Mouse (Mus musculus): ENCODE results near the gene Ppp1r37. TPM values are rescaled to one million over a fixed set of nuclear protein-coding genes. Genes with fewer than 3 reads are reported as not detected.

Ppp1r37 gene
- total RNA-seq, 1 experiment from 2014 or later, result 14.9 TPM

DNA sequence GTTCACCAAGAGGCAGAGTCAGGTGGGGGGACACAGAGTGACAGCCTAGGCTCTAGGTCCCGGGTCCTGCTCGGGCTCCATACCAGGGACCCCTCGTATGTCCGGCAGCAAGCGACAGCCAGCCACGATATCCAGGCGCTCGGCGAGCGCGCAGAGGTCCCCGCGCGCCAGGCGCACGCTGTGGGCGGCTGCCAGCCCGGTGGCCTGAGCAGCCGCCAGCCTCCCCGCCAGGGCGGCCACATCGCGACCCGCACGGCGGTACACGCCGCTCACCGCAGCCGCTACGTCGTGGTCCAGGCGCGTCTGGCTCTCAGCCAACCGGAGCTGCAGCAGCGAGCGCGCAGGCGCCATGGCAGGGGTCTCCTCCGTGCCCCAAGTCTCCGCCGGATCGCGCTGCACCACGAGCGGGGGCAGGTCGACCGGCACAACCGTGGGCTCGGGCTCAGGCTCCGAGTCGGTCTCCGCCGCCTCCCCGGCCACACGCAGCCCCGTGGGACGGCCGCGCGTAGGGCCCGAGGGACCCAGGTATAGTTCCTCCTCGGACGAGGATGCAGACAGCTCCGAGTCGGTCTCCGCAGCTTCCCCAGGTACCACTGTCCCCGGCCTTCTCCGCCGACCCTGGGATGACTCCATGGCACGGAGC is 55.8 kb downstream of the Ppp1r37 start:
- no peak for ATAC-seq (replicated peaks; ENCODE audit: low read depth, poor library complexity, severe bottlenecking)

DNA sequence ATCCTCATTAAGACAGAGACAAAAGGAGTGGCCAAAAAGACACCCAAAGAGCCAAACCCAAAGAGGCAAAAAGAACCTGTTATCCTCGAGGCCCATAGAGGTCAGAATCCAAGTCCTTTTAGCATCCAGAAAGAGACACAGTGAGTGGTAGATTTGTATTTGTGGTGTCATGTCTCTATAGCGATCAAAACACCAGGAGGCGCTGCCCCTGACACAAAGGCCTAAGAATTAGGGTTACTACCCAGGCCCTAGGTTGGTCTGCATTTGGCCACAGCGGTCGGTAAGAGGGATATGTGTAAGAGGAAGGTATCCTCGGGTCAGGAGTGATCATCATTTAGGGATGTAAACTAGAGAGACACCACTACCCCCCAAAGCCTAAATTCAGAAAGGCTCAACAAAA is 56.5 kb downstream of the Ppp1r37 start:
- ATAC-seq (replicated peaks; ENCODE audit: low read depth, poor library complexity, severe bottlenecking), result peak; percentile 28; the same call in 1 of the 2 replicates

DNA sequence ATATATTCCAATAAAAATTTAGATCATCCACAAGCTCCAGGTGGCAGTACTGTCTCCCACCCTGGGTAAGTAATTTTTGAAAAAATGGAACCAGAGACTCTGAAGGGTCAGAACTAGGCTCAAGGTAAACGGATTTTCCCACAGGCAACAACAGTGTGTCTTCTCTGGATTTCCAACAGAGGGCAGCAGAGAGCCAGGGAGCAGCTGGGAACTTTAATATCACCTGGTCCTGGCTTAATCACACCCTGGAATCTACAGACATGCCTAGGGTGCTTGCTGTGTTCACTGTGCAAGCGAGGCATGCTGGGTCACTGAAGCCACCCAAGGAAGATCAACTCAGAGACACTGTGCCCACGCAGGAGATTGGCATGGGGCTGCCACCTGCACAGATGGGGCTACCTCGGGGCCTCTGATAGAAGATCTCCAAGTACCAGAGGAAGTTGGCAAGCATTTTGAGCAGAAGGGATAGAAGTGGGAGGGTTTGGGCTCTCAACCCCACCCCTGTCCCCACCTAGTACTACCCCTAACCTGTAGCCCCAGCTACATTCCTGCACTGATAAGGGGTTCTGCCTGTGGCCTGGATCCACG is 59.3 kb downstream of the Ppp1r37 start:
- ATAC-seq (replicated peaks; ENCODE audit: low read depth, poor library complexity, severe bottlenecking), result no peak

DNA sequence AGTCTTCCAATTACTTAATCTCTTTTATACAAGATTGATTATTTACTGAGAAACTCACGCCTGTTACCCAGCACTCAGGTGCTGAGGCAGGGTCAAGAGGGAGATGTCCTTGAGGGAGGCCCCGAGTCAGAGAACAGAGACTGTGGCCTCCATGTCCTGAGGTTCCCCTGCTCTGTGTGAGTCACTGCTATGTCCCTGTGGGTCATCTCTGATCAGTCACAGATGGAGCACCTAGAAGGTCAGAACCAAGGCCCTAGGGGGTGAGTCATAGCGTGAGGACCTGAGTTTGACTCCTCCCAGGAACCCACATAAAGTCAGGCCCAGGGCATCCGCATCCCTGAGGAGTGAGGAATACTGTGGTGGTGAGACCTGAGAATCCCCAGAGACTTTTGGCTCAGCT is 61.2 kb downstream of the Ppp1r37 start:
- no peak for ATAC-seq (replicated peaks; ENCODE audit: low read depth, poor library complexity, severe bottlenecking)

DNA sequence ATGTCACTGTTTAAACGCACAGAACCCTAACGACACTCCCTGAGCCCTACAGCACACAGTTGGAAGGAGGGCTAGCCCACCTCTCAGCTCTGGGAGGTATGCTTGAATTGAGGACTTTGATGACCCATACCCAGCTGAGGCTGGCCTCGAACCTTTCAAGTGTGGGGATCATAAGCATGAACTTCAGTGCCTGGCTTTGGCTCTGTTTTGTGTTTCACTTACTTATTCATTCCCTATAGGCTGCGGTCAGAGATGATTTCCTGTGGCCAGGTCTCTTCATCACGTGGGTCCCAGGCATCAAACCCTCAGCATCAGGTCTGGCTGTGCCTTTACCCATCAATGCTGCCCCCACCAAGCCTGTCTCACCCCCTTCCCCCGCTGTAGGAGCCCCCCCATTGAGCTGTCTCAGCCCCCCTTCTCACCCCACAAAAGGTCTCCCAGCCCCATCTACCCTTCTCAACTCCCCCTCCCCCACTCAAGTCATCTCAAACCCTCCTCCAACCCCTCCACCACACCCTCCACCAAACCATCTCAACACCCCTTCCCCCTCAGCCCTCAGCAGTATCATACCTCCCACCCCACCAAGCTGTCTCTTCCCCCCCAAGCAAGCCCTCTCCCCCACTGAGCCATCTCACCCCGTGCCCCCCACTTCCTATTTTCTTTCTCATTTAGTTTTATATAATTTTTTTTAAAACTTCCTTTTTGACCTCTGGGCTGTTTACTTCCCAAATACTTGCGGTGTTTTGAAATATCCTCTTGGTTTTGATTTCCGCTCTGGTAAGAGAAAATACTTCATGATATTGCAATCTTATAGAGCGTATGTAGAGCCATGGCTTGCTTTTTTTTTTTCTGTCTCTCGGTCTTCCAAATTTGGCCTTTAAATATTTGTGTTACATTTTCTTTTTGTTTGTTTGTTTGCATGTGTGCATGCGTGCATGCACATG is 62.2 kb downstream of the Ppp1r37 start:
- peak; percentile 54 for ATAC-seq (replicated peaks; ENCODE audit: low read depth, poor library complexity, severe bottlenecking)

DNA sequence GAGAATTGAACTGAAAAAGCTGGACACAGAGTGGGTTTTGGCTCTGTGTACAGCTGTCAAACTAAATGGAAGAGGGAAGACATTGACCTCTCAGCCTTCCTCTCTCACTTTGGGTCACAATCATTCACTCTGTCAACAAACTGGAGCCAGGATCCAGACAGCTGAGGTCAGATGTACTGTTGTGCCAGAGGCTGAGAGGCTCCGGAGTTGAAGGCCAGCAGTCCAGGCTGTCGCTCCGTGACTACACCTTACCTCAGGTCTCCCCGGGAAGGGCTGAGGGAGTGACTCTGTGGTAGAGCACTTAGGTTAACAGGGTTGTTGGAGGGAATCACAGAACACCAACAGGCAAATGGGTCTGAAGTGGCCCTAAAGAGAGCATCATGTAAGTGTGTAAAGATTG is 64.5 kb downstream of the Ppp1r37 start:
- ATAC-seq (replicated peaks; ENCODE audit: low read depth, poor library complexity, severe bottlenecking), result no peak

DNA sequence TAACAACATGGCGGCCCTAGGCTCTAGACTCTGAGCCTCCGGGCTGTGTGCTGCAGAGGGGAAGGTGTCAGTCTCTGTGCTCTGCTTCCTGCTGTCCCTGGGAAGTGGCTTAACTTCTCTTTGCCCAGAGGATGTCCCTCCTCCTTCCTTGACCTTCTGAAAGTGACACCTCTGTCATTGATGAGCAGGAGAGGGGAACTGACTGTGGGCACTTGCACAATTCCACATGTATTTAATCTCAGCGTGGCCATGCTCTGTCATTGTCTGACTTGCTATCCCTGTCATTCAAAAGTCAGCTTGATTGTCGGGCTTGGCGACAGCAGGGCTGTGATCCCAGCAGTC is 66.7 kb downstream of the Ppp1r37 start:
- ATAC-seq (replicated peaks; ENCODE audit: low read depth, poor library complexity, severe bottlenecking), result no peak

DNA sequence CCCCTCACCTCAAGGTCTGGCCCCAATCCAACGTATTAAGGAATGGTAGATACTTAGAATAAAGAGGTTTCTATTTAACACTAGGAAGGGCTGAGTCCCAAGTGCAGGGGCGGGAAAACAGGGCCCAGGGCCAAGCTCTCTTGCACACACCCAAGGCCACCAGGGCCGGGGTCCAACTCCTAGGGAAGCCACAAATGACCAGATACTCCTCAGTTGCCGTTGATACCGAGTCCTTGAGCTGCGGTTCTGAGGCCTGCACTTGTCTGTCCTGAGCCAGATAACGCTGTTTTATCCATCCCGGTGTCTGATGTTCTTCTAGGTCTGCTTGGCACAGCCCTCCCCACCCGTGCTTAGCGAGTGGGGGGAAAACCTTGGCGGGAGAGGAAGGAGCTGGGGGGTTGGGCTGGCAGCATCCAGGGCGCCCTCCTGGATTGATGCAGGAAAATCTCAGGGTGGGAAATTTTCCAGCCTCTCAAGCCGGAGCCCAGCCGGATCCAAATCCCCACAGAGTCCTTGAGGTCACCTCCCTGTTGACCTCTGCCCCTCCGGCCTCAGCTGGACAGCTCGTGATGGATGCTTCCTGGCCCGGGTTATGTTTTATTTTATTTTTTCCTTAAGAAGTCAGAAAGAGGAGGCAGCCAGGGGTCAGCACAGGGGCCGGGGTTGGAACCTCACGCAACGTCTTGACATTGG is 67.2 kb downstream of the Ppp1r37 start:
- no peak for ATAC-seq (replicated peaks; ENCODE audit: low read depth, poor library complexity, severe bottlenecking)

DNA sequence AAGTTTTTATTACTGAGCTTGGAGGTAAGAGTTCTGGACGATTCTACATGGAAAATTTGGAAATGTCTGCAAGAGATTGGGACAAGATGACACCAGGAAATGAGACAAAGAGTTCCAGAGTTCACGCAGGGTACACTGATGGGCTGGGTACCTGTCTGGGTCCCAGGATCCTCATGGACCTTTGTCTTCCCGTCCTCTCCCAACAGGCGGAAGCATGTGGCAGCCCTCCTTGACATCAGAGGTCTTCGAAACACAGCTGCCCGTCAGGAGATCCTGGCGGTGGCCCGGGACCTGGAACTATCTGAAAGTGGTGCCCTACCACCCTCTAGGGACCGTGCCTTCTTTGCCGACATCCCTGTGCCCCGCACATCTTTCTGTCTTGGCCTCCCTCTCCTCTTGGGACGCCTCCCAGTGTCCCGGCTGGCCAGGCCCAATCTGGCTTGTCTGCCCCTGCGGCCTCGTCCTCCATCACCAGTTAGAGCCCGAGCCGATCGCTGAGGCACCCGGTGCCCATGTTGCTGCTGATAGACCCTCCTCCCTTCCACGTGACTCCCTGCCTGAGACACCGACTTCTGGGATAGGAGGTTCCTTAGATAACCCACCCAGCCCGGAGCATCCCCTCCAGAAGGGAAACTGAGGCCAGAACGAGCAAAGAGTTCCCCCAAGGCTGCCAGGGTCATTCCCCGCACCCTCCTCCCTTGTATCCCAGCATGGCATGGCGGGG is 68.0 kb downstream of the Ppp1r37 start:
- ATAC-seq (replicated peaks; ENCODE audit: low read depth, poor library complexity, severe bottlenecking), result no peak

DNA sequence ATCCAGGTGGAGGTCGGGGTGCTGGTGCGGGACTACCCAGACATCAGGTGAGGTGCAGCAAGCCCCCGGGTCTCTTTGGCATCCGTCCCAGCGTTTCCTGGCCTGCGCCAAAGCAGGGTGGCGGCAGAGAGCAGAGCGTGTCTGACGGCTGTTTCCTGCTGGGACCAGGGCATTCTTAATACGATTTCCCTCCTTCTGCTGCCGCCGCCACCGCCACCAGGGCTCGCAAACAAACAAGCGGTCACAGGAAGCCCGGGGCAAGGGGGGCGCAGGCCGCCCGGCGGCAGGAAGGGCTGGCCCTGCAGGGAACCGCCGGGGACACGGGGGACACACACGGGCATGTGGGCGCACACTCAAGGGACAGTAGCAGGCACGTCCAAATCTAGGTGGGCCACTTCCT is 71.1 kb downstream of the Ppp1r37 start:
- ATAC-seq (replicated peaks; ENCODE audit: low read depth, poor library complexity, severe bottlenecking), result peak; percentile 83

DNA sequence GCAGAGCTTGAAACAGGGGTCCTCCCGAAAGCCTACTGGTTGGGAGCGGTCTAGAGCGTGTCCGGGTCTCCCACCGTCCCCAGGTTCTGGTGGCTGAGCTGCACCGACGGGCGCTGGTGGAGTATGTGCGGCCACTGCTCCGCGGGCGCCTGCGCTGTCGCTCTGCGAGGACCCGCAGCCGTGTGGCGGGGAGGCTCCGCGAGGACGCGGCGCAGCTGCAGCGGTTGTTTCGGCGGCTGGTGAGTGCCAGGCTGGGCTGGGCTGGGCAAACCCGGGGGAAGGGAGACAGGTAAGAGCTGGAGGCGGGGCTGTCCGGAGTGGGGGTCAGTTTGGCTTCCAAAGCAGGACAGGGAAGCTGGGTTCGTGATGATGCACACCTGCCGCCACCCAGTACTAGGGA is 73.4 kb downstream of the Ppp1r37 start:
- no peak for ATAC-seq (replicated peaks; ENCODE audit: low read depth, poor library complexity, severe bottlenecking)

DNA sequence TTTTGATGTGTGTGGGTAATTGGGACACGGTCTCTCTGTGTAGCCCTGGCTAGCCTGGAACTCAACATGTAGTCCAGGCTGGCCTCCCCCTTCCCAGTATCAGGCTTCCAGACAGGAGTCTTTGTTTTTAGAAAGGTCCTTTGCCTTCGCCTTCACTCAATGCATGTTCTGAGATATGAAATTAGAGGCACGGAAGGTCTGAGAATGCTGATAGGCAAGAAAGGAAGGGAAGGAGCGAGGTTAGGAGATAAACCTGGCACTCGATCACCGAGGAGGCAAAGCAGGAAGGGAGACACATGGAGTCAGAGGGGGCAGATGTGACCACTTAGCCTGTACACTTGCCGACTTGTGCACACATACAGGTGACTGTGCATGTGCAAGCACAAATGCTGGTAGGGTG is 76.3 kb downstream of the Ppp1r37 start:
- no peak for ATAC-seq (replicated peaks; ENCODE audit: low read depth, poor library complexity, severe bottlenecking)

DNA sequence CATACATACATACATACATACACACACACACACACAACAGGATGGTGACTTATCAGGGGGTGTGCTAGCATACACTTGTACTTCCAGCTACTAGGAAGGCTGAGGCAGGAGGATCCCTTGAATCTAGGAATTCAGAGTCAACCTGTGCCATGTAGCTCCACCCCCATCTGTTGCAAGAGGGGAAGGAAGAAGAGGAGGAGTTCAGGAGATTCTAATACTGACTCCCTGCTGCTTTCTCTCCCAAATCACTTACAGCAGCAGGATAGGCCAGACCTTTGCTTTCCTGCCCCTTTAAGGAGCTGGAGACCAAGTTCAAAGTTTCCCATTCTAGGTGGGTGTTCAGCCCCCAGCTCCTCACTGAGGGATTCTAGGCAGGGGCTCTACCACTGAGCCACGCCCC is 77.4 kb downstream of the Ppp1r37 start:
- no peak for ATAC-seq (replicated peaks; ENCODE audit: low read depth, poor library complexity, severe bottlenecking)

DNA sequence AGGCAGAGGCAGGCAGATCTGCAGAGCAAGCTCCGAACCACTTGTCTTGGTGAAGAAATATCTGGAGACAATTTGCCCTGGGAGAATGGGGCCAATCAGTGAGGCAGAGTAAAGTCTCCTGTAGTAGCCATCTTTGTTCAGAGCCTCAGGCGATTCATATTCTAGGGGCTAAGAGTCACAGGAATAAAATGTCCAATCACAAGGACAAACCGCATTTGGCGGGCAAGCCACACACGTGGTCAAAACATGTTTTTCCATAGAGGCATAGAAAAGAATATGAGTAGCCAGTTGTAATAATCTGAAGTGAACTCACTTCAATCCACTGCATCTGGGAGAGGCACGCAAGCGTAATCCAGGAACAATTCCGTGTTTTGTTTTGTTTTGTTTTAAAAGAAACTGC is 79.6 kb downstream of the Ppp1r37 start:
- ATAC-seq (replicated peaks; ENCODE audit: low read depth, poor library complexity, severe bottlenecking), result no peak

Other genes with a start within 250 kb of the Ppp1r37 start
- 17.1 and 18.9 TPM in 2 replicates for gene Ercc1, start 218.3 kb downstream of the Ppp1r37 start, total RNA-seq (2017)
- 23.2 and 27.6 TPM in 2 replicates for gene Cd3eap, start 203.6 kb downstream of the Ppp1r37 start, total RNA-seq (2017)
- gene Ppp1r13l, start 203.3 kb downstream of the Ppp1r37 start, total RNA-seq (2017), result 0.82 and 0.96 TPM in 2 replicates
- gene Ercc2, start 181.1 kb downstream of the Ppp1r37 start, total RNA-seq (2017), result 25.8 and 30.3 TPM in 2 replicates
- gene Klc3, start 159.0 kb downstream of the Ppp1r37 start, total RNA-seq (2017), result not detected in 2 replicates
- 1.5 and 3.6 TPM in 2 replicates for gene Ckm, start 158.3 kb downstream of the Ppp1r37 start, total RNA-seq (2017)
- gene Mark4, start 104.3 kb downstream of the Ppp1r37 start, total RNA-seq (2017), result 4.6 and 7.7 TPM in 2 replicates
- 3.1 and 4.2 TPM in 2 replicates for gene Exoc3l2, start 99.7 kb downstream of the Ppp1r37 start, total RNA-seq (2017)
- 2.6 and 2.8 TPM in 2 replicates for gene Bloc1s3, start 54.7 kb downstream of the Ppp1r37 start, total RNA-seq (2017)
- gene Trappc6a, start 54.7 kb downstream of the Ppp1r37 start, total RNA-seq (2017), result 33.6 and 43.7 TPM in 2 replicates
- 0.27 and 0.68 TPM in 2 replicates for gene Nkpd1, start 45.2 kb downstream of the Ppp1r37 start, total RNA-seq (2017)
- gene Zfp296, start 14.2 kb upstream of the Ppp1r37 start, total RNA-seq (2017), result 2.6 and 6.3 TPM in 2 replicates
- gene Gemin7, start 14.5 kb upstream of the Ppp1r37 start, total RNA-seq (2017), result 41.0 and 56.4 TPM in 2 replicates
- 27.3 and 33.4 TPM in 2 replicates for gene Clasrp, start 41.4 kb upstream of the Ppp1r37 start, total RNA-seq (2017)
- gene Relb, start 66.4 kb upstream of the Ppp1r37 start, total RNA-seq (2017), result 2.8 and 3.1 TPM in 2 replicates
- 28.0 and 29.1 TPM in 2 replicates for gene Clptm1, start 102.0 kb upstream of the Ppp1r37 start, total RNA-seq (2017)
- not detected in 2 replicates for gene Apoc2, start 114.9 kb upstream of the Ppp1r37 start, total RNA-seq (2017)
- not detected in 2 replicates for gene Gm44805, start 118.3 kb upstream of the Ppp1r37 start, total RNA-seq (2017)
- gene Apoc4, start 118.4 kb upstream of the Ppp1r37 start, total RNA-seq (2017), result not detected in 2 replicates
- 7.3 TPM in 1 of 2 replicates, not detected in the other for gene Apoc1, start 129.6 kb upstream of the Ppp1r37 start, total RNA-seq (2017)
- 659 and 679 TPM in 2 replicates for gene Apoe, start 136.1 kb upstream of the Ppp1r37 start, total RNA-seq (2017)
- gene Tomm40, start 152.4 kb upstream of the Ppp1r37 start, total RNA-seq (2017), result 40.1 and 47.0 TPM in 2 replicates
- gene Nectin2, start 187.4 kb upstream of the Ppp1r37 start, total RNA-seq (2017), result 0.73 and 2.5 TPM in 2 replicates
- 0.32 TPM in 1 of 2 replicates, not detected in the other for gene Bcam, start 207.9 kb upstream of the Ppp1r37 start, total RNA-seq (2017)
- not detected in 2 replicates for gene Cblc, start 233.7 kb upstream of the Ppp1r37 start, total RNA-seq (2017)